Mouse (Mus musculus) urinary bladder, postnatal 10 days (tissue): ENCODE measurements around the gene Txnip.
A peak's percentile ranks its signal among the peaks of the same experiment; 100 is the strongest.
"Not testable (repeated sequence)": the region's sequence is repeated elsewhere in the genome, so short reads cannot be mapped to it uniquely, and the experiment has no call there.

ENCODE experiments used
- DNase-seq: peaks from one replicate; pipeline ENCODE4 v3.0.0; 2022; ENCODE audit warnings: low spot score

Gene Txnip

GRCm38 (mm10) chr3:96593790-96594560 is 36.2 kb downstream of the Txnip start, which contains the start of gene Polr3gl:
TSS of gene Polr3gl (minus strand) at chr3:96594181.
- peak; percentile 72 for DNase-seq

DNA sequence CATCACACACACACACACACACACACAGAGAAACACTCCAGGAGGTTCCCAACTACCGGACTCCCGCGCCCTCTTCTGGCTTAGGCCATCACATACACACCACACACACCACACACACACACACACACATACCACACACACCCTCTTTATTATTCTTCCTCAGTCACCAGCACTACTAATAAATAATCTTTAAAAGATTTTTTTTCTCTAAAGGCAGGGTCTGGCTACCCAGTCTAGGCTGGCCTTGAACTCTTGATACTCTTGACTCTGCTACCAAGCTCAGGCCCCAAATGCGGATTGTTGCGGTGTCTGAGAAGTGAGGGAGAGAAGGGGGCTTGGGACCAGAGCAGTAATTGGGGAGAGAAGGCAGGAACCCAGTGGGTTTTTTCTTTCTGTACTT is 37.1 kb downstream of the Txnip start:
- no peak for DNase-seq

DNA sequence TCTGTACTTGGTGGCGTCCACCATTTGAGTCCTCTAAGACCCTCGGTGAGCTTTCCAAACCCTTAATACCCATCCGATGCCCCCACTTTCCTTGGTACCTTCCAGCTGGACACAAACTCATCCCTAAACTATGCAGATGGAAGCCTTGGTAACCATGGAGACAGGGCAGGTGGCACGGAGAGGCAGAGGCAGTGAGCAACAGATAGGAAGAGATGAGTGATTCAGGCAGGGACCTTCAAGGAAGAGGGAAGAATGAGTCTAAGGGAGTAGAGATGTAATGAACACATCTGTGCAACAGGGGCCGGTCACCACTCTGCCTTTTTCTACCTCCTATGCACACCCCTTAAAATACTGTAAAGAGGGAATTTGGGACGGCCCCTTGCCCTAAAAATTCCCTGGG is 37.9 kb downstream of the Txnip start:
- DNase-seq = no peak

GRCm38 (mm10) chr3:96596228-96596707 is 38.5 kb downstream of the Txnip start, which contains the start of gene Ankrd34a:
TSS of gene Ankrd34a (plus strand) at chr3:96596636.
- no peak for DNase-seq

DNA sequence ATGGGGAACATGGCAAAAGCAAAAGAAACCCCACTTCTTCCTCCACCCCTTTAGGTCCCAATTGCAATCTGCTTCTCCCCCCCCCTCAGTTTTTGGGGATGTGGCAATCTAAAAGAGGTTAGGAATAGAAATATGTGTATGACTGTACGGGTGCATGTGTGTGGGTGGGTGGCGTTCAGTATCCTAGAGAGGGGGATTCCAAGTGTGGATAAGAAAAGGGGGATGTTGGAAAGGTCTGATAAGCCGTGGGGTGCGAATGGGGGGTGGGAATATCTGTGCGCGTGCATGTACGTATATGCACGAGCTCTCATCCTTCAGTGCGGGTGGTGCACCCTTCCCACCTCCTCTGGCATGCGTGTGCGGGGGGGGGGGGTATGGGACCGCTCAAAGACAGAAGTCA is 39.1 kb downstream of the Txnip start:
- no peak for DNase-seq

DNA sequence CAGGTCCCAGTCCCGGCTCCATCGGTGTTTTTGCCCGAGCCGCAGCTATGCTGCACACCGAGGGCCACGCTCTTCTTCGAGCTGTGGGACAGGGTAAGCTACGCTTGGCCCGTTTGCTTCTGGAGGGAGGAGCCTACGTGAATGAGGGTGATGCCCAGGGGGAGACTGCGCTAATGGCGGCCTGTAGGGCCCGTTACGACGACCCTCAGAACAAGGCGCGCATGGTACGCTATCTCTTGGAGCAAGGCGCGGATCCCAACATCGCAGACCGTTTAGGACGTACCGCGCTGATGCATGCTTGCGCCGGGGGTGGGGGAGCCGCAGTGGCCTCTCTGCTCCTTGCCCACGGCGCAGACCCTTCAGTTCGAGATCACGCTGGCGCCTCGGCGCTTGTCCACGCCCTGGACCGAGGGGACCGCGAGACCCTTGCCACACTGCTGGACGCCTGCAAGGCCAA is 39.7 kb downstream of the Txnip start:
- no peak for DNase-seq

GRCm38 (mm10) chr3:96598156-96599068 is 40.7 kb downstream of the Txnip start:
- no peak for DNase-seq

DNA sequence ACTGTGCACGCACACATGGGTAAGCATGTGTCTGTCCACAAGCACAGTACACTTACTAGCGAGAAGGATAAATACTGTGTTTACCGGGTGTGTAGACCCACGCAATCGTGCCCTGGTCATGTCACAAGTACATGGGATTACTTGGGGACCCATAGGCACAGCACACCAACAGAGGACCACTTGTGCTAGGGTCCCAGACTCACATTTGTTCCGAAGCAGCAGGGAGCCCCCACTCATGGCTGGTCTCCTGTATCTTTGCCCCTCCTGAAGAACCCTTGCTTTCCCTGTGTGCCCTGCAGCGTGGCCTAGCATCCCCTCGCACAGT is 41.3 kb downstream of the Txnip start:
- no peak for DNase-seq

- DNase-seq = no peak
Measured at GRCm38 (mm10) chr3:96599411-96599810, 41.7 kb downstream of the Txnip start.

DNA sequence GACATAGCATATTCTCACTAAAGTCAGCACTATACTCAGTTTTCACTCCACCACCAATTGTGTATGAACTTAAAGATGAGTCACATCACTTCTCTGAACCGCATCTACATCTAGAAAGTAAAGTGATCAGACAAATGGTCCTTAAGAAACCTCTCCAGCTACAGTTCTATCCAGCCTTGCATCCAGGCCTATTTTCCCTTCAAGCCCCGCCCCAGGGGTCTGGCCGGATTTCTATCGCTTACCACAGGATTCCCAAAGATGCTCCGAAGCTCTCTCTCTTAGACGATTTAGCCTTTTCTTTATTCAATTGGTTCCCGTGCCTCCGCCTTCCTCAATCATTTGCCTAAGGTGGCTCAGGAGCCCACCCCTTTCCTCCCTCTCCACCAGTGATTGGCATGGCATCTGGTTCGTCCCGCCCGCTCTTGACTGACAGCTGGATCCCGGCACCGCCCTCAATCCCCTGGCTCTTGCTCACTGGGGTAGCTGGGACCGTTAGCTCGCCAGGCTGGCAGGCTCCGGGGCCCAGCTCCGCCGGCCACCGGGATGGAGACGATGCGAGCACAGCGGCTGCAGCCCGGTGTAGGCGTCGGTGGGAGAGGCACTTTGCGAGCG is 43.0 kb downstream of the Txnip start, which contains the start of gene Lix1l:
TSS of gene Lix1l (plus strand) at position 511 of the 612 bp plus-strand sequence.
- DNase-seq = peak; percentile 67

- DNase-seq = no peak
Measured at GRCm38 (mm10) chr3:96601251-96601787, 43.6 kb downstream of the Txnip start.

GRCm38 (mm10) chr3:96601941-96602703 is 44.4 kb downstream of the Txnip start:
- no peak for DNase-seq

- no peak for DNase-seq
Measured at GRCm38 (mm10) chr3:96602704-96603084, 44.9 kb downstream of the Txnip start.

DNA sequence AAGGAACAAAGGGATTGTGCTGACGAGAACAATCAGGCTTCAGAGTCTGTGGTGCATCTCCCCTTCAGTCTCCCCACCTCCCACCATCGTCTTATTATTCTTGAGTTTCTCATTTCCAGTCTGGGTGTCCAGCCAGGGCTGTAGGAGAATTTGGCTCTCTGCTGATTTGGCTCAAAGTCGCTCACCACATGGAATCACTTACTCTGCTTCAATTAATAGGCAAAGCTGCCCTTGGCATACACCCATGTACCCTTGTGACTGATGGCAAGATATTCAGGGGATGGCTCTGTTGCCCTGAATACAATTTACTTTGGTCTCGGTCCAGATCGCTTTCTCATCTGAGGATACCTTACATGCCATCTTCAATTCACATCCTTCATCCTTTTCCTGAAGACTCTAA is 45.6 kb downstream of the Txnip start:
- no peak for DNase-seq

- not testable (repeated sequence) for DNase-seq
Measured at GRCm38 (mm10) chr3:96606007-96606406, 48.2 kb downstream of the Txnip start.

DNA sequence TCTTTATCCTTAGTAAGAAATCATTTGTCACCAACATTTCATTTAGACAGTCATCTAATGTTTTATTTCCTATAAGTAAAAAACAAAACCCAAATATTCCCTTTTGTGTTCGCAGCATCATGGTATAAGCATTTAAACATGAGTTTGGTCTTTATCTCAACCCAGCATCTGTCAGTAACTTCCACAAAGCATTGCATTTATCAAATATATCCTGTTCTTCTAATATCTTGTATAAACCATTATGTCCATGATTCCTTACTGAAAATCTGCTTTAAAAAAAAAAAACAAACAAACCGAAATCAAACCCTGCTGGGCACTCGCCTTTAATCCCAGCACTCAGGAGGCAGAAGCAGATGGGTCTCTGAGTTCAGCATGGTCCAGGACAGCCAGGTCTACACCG is 48.9 kb downstream of the Txnip start:
- DNase-seq = no peak
